In the genomic region with DNA sequence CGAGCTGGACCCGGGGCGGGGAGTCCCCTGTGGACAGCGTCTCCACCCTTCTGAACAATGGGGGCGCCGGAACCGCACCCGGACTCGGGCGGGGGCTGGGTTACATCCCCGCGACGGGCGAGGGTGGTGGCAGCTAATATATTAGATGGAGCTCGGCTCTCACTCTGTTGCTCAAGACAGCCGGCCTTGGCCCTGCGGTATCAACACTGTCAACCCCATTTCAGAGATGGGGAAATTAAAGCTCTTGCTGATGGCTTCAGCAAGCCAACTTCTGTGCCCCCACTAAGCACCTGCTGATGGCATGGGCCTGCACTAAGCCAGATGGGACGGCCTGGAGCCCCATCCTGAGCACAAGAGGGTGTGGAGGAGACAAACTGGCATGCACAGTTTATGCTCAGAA, we compare ENCODE assay signal across 8 mouse cellular contexts. TPM values are rescaled to one million over a fixed set of nuclear protein-coding genes. Genes with fewer than 3 reads are reported as not detected.
DNase-seq lines count a peak whose midpoint lies in the region; ATAC-seq and TF ChIP-seq lines count a peak whose summit lies in the region.

No protein-coding gene starts in this region.

- H3K4me3 ChIP-seq in kidney, embryonic 15.5 days (replicated peaks): peak overlapping the region; percentile 93
- peak overlapping the region; percentile 99 for H3K4me3 ChIP-seq in cortical plate, adult 2 months (ENCODE audit: insufficient read depth, low read length)
- peak overlapping the region; percentile 99 for H3K4me3 ChIP-seq in hindbrain, postnatal 0 days (ENCODE audit: low read length)
- H3K4me3 ChIP-seq in midbrain, postnatal 0 days (ENCODE audit: low read depth, low read length): peak overlapping the region; percentile 93

- TF ChIP-seq CTCF in cortical plate, adult 2 months (IDR thresholded peaks at IDR 0.05; ENCODE audit: extremely low read depth, insufficient read depth, low read length): no peak
- TF ChIP-seq CTCF in hindbrain, postnatal 0 days (IDR thresholded peaks at IDR 0.05; ENCODE audit: low read depth): peak; percentile 10; the same call in 1 of the 2 replicates
- TF ChIP-seq CTCF in midbrain, postnatal 0 days (IDR thresholded peaks at IDR 0.05): no peak

- H3K9ac ChIP-seq in kidney, embryonic 15.5 days: peak overlapping the region; percentile 87
- peak overlapping the region; percentile 98 for H3K9ac ChIP-seq in hindbrain, postnatal 0 days (replicated peaks; ENCODE audit: low read length)
- peak overlapping the region; percentile 92 for H3K9ac ChIP-seq in midbrain, postnatal 0 days (replicated peaks; ENCODE audit: low read length, poor library complexity, severe bottlenecking)

- 0% methylated on average over 18 of the region's 18 CpGs for WGBS in kidney, embryonic 15.5 days
- under 1% methylated on average over 18 of the region's 18 CpGs for WGBS in hindbrain, postnatal 0 days
- under 1% methylated on average over 18 of the region's 18 CpGs for WGBS in midbrain, postnatal 0 days

- peak; percentile 53 for ATAC-seq in kidney, embryonic 15.5 days (replicated peaks; ENCODE audit: low FRiP score)
- peak; percentile 75 for ATAC-seq in hindbrain, postnatal 0 days
- peak; percentile 69 for ATAC-seq in midbrain, postnatal 0 days (ENCODE audit: low FRiP score)

- H3K27ac ChIP-seq in kidney, embryonic 15.5 days: peak overlapping the region; percentile 95
- H3K27ac ChIP-seq in cortical plate, adult 2 months (ENCODE audit: insufficient read depth, low read length): peak overlapping the region; percentile 94
- peak overlapping the region; percentile 99 for H3K27ac ChIP-seq in hindbrain, postnatal 0 days
- H3K27ac ChIP-seq in midbrain, postnatal 0 days (ENCODE audit: low read depth, low read length): peak overlapping the region; percentile 99

- H3K4me1 ChIP-seq in kidney, embryonic 15.5 days: peaks cover 30% of the 10 kb centered on the region
- peaks cover 6% of the 10 kb centered on the region; the same call in 1 of the 2 replicates for H3K4me1 ChIP-seq in cortical plate, adult 2 months (ENCODE audit: control insufficient read depth, insufficient read depth, low read length)
- H3K4me1 ChIP-seq in hindbrain, postnatal 0 days (ENCODE audit: insufficient read depth, low read length): peaks cover 28% of the 10 kb centered on the region
- peaks cover 13% of the 10 kb centered on the region; the same call in 1 of the 2 replicates for H3K4me1 ChIP-seq in midbrain, postnatal 0 days (ENCODE audit: insufficient read depth, low read length)

- H3K9me3 ChIP-seq in kidney, embryonic 15.5 days (replicated peaks): no peaks in the 10 kb centered on the region
- H3K9me3 ChIP-seq in hindbrain, postnatal 0 days (ENCODE audit: low read length): no peaks in the 10 kb centered on the region
- no peaks in the 10 kb centered on the region for H3K9me3 ChIP-seq in midbrain, postnatal 0 days (ENCODE audit: low read length)

- no peaks in the 10 kb centered on the region for H3K27me3 ChIP-seq in kidney, embryonic 15.5 days
- no peaks in the 10 kb centered on the region for H3K27me3 ChIP-seq in hindbrain, postnatal 0 days (ENCODE audit: insufficient read depth, low read length)
- no peaks in the 10 kb centered on the region for H3K27me3 ChIP-seq in midbrain, postnatal 0 days (ENCODE audit: insufficient read depth, low read length)

- H3K36me3 ChIP-seq in kidney, embryonic 15.5 days: no peaks in the 10 kb centered on the region
- H3K36me3 ChIP-seq in hindbrain, postnatal 0 days (ENCODE audit: insufficient read depth, low read length): no peaks in the 10 kb centered on the region
- no peaks in the 10 kb centered on the region for H3K36me3 ChIP-seq in midbrain, postnatal 0 days (ENCODE audit: insufficient read depth, low read length)

- H3K4me2 ChIP-seq in kidney, embryonic 15.5 days: peak overlapping the region; percentile 63
- peak overlapping the region; percentile 58 for H3K4me2 ChIP-seq in hindbrain, postnatal 0 days (ENCODE audit: low read depth, low read length)
- H3K4me2 ChIP-seq in midbrain, postnatal 0 days (ENCODE audit: low read depth, low read length, poor library complexity, severe bottlenecking): peak overlapping the region; percentile 63

- TF ChIP-seq POLR2A in cortical plate, adult 2 months (IDR thresholded peaks at IDR 0.05; ENCODE audit: extremely low read depth, insufficient read depth, low read length): no peak

- DNase-seq in kidney, adult 8-10 months: no peak
- DNase-seq in hindbrain, postnatal 0 days (ENCODE audit: low spot score): no peak
- no peak for DNase-seq in midbrain, postnatal 0 days (ENCODE audit: low spot score)
- DNase-seq in cerebellum, adult 11-12 months: no peak
- no peak for DNase-seq in B cell, adult 2 months
- no peak for DNase-seq in right cerebral cortex, postnatal 14 days

RNA-seq across cellular contexts. Expression of gene Megf9, which starts 0.5 kb away (rescaled TPM):
- polyA plus RNA-seq in kidney, embryonic 15.5 days (2015; fragmentation: Nextera tagmentation; extraction: Ambion mirVana): 12.8 and 13.6 TPM in 2 replicates
- 36.7 and 38.2 TPM in 2 replicates for polyA plus RNA-seq in cortical plate, adult 2 months (2012; rRNA removed)
- total RNA-seq in hindbrain, postnatal 0 days (2014; rRNA removed): 79.2 and 88.2 TPM in 2 replicates
- 28.8 and 30.7 TPM in 2 replicates for polyA plus RNA-seq in hindbrain, postnatal 0 days (2015; fragmentation: Nextera tagmentation; extraction: Ambion mirVana)
- total RNA-seq in midbrain, postnatal 0 days (2014; rRNA removed): 66.3 and 84.6 TPM in 2 replicates
- polyA plus RNA-seq in midbrain, postnatal 0 days (2015; fragmentation: Nextera tagmentation; extraction: Ambion mirVana): 26.0 and 30.1 TPM in 2 replicates
